Mouse (Mus musculus) embryo, embryonic 9.5 days (tissue): Measurements from ENCODE around the gene Aldh4a1.
A peak's percentile ranks its signal among the peaks of the same experiment; 100 is the strongest.

ENCODE experiments used
- DNase-seq: peaks from one replicate; pipeline ENCODE4 v3.0.0-alpha.2; 2017; ENCODE audit errors: extremely low spot score

Aldh4a1 gene

GRCm38 (mm10) chr4:139619765-139620164 is 2.9 kb upstream of the Aldh4a1 start:
- DNase-seq = no peak

GRCm38 (mm10) chr4:139623434-139624115 is 909 bp downstream of the Aldh4a1 start:
- no peak for DNase-seq

- no peak for DNase-seq
Observed at GRCm38 (mm10) chr4:139624116-139624489, 1.4 kb downstream of the Aldh4a1 start.

GRCm38 (mm10) chr4:139624706-139625105 is 2.0 kb downstream of the Aldh4a1 start:
- no peak for DNase-seq

GRCm38 (mm10) chr4:139627361-139627760 is 4.7 kb downstream of the Aldh4a1 start:
- DNase-seq = no peak

- DNase-seq = no peak
Observed at GRCm38 (mm10) chr4:139630171-139630570, 7.5 kb downstream of the Aldh4a1 start.

GRCm38 (mm10) chr4:139631141-139631540 is 8.5 kb downstream of the Aldh4a1 start:
- no peak for DNase-seq

- DNase-seq = no peak
Observed at GRCm38 (mm10) chr4:139631569-139632253, 9.0 kb downstream of the Aldh4a1 start.

- no peak for DNase-seq
Observed at GRCm38 (mm10) chr4:139632254-139632580, 9.6 kb downstream of the Aldh4a1 start.

- DNase-seq = peak; percentile 74
Observed at GRCm38 (mm10) chr4:139636373-139636772, 13.7 kb downstream of the Aldh4a1 start.

GRCm38 (mm10) chr4:139637847-139638246 is 15.2 kb downstream of the Aldh4a1 start:
- DNase-seq = no peak

GRCm38 (mm10) chr4:139638356-139638755 is 15.7 kb downstream of the Aldh4a1 start:
- DNase-seq = no peak

- no peak for DNase-seq
Observed at GRCm38 (mm10) chr4:139639801-139640200, 17.1 kb downstream of the Aldh4a1 start.

- DNase-seq = no peak
Observed at GRCm38 (mm10) chr4:139640333-139640732, 17.7 kb downstream of the Aldh4a1 start.

GRCm38 (mm10) chr4:139640775-139641174 is 18.1 kb downstream of the Aldh4a1 start:
- DNase-seq = no peak

- DNase-seq = peak; percentile 46
Observed at GRCm38 (mm10) chr4:139641829-139642425, 19.3 kb downstream of the Aldh4a1 start.

GRCm38 (mm10) chr4:139643972-139644371 is 21.3 kb downstream of the Aldh4a1 start:
- DNase-seq = peak; percentile 85

- DNase-seq = no peak
Observed at GRCm38 (mm10) chr4:139646916-139647315, 24.2 kb downstream of the Aldh4a1 start.

- DNase-seq = no peak
Observed at GRCm38 (mm10) chr4:139650086-139650743, 27.5 kb downstream of the Aldh4a1 start.

GRCm38 (mm10) chr4:139650907-139651306 is 28.2 kb downstream of the Aldh4a1 start:
- no peak for DNase-seq

GRCm38 (mm10) chr4:139653238-139653637 is 30.6 kb downstream of the Aldh4a1 start, which contains the start of gene Tas1r2:
Gene Tas1r2 (plus strand): TSS chr4:139653538.
- DNase-seq = no peak

- no peak for DNase-seq
Observed at GRCm38 (mm10) chr4:139661897-139662296, 39.2 kb downstream of the Aldh4a1 start.

- no peak for DNase-seq
Observed at GRCm38 (mm10) chr4:139667632-139668031, 45.0 kb downstream of the Aldh4a1 start.
